Mouse (Mus musculus) stomach, embryonic 15.5 days (tissue): ENCODE data around the gene Hpse. TPM values are rescaled to one million over a fixed set of nuclear protein-coding genes. Genes with fewer than 3 reads are reported as not detected.

Source experiments
- ATAC-seq: fragments of 200-750 bp; cut with Nextera tagmentation; 2 replicates; pipeline ENCODE4 v1.8.0; 2017; ENCODE audit warnings: low read depth, moderate number of reproducible peaks, moderate TSS enrichment; ENCODE audit not compliant: insufficient read depth, low FRiP score
- H3K27ac ChIP-seq: fragments of 300-500 bp; sonication (generic); 2 replicates; pipeline ENCODE4 v1.5.1; 2015; ENCODE audit warnings: mild to moderate bottlenecking, inconsistent platforms
- H3K27me3 ChIP-seq: fragments of 300-500 bp; sonication (generic); replicated peaks from 2 replicates; pipeline ENCODE4 v1.6.1; 2015; ENCODE audit warnings: inconsistent platforms
- H3K36me3 ChIP-seq: fragments of 300-500 bp; sonication (generic); 2 replicates; pipeline ENCODE4 v1.6.1; 2015; ENCODE audit warnings: inconsistent platforms
- H3K4me1 ChIP-seq: fragments of 300-500 bp; sonication (generic); 2 replicates; pipeline ENCODE4 v1.6.1; 2015; ENCODE audit warnings: inconsistent platforms
- H3K4me2 ChIP-seq: fragments of 300-500 bp; sonication (generic); 2 replicates; pipeline ENCODE4 v1.6.1; 2015; ENCODE audit warnings: mild to moderate bottlenecking, inconsistent platforms
- H3K4me3 ChIP-seq: fragments of 300-500 bp; sonication (generic); replicated peaks from 2 replicates; pipeline ENCODE4 v1.5.1; 2015; ENCODE audit warnings: inconsistent platforms
- H3K9ac ChIP-seq: fragments of 300-500 bp; sonication (generic); 2 replicates; pipeline ENCODE4 v1.6.1; 2015; ENCODE audit warnings: inconsistent platforms
- H3K9me3 ChIP-seq: fragments of 300-500 bp; sonication (generic); 2 replicates; pipeline ENCODE4 v1.6.1; 2016; ENCODE audit warnings: inconsistent platforms
- WGBS: fragments of 180-500 bp; shearing (Covaris S2); methylation state at CpG from one replicate; pipeline ENCODE4 v1.1.7; 2015; 5-methylcytosine and 5-hydroxymethylcytosine counted together
- polyA plus RNA-seq: library from polyadenylated mRNA; unstranded; fragments of >200 nt; fragmentation: Nextera tagmentation; extraction: Ambion mirVana; gene quantifications from 2 replicates; pipeline ENCODE4 v1.2.1, GENCODE M21; 2015

The Hpse gene
- polyA plus RNA-seq, 1 experiment from 2014 or later, result 6.0 TPM

DNA sequence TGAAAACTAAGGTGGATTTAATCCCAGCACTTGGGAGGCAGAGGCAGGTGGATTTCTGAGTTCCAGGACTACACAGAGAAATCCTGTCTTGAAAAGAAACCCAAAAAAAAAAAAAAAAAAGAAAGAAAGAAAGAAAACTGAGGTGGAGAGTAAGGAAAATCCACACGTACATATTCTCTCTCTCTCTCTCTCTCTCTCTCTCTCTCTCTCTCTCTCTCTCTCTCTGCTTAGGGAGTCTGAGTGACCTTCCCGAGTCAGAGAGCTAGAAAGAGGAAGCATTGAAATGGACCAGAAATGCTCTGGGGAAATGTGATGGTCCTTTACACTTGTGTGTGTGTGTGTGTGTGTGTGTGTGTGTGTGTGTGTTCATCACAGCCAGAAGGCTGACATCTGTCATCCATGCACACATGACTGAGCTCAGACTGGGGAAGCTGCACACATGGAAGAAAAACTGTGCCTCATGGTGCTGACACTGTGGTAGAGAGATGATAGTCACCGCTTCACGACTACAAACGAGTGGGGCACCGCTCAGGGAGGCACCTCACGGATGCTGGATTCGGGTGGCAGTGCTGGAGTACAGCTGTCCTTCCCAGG, 84.5 kb downstream of the Hpse start:
- Histone ChIP-seq H3K36me3 (no peaks in the 10 kb centered on the region), H3K27ac (no peak overlapping the region), H3K4me3 (no peak overlapping the region), H3K9me3 (no peaks in the 10 kb centered on the region), H3K9ac (no peak overlapping the region), H3K4me1 (peaks cover 6% of the 10 kb centered on the region; the same call in 1 of the 2 replicates), H3K27me3 (no peaks in the 10 kb centered on the region), H3K4me2 (no peak overlapping the region)
- 82% methylated on average over 7 of the region's 8 CpGs for WGBS
- no peak for ATAC-seq

- Histone ChIP-seq H3K36me3 (no peaks in the 10 kb centered on the region), H3K9ac (no peak overlapping the region), H3K27ac (no peak overlapping the region), H3K9me3 (no peaks in the 10 kb centered on the region), H3K4me3 (no peak overlapping the region), H3K4me2 (no peak overlapping the region), H3K4me1 (peaks cover 6% of the 10 kb centered on the region; the same call in 1 of the 2 replicates), H3K27me3 (no peaks in the 10 kb centered on the region)
- peak; percentile 65 for ATAC-seq
- 75% methylated on average over 8 of the region's 8 CpGs for WGBS
Measured at GRCm38 (mm10) chr5:100632540-100633129, 86.9 kb downstream of the Hpse start.

Other genes with a start within 250 kb of the Hpse start
- gene Lin54, start 219.1 kb downstream of the Hpse start, polyA plus RNA-seq, result 11.8 and 12.9 TPM in 2 replicates
- gene Cops4, start 201.4 kb downstream of the Hpse start, polyA plus RNA-seq, result 159 and 169 TPM in 2 replicates
- 209 and 223 TPM in 2 replicates for gene Plac8, start 147.5 kb downstream of the Hpse start, polyA plus RNA-seq
- gene Coq2, start 44.6 kb downstream of the Hpse start, polyA plus RNA-seq, result 63.3 and 66.4 TPM in 2 replicates
- gene Helq, start 78.9 kb upstream of the Hpse start, polyA plus RNA-seq, result 13.3 and 14.9 TPM in 2 replicates
- 169 and 170 TPM in 2 replicates for gene Mrps18c, start 78.9 kb upstream of the Hpse start, polyA plus RNA-seq
- gene Abraxas1, start 101.2 kb upstream of the Hpse start, polyA plus RNA-seq, result 27.9 TPM in 2 replicates
- 3.7 and 5.1 TPM in 2 replicates for gene Gpat3, start 126.0 kb upstream of the Hpse start, polyA plus RNA-seq